Mouse (Mus musculus): ENCODE data around the gene Gm3453.
"Not testable (repeated sequence)": the region's sequence is repeated elsewhere in the genome, so short reads cannot be mapped to it uniquely, and the experiment has no call there.

Gm3453 gene

GRCm38 (mm10) chr14:5979037-5979436, at the start of gene Gm3453:
Gene Gm3453, minus strand, starts transcription at chr14:5979137.
- not testable (repeated sequence) for DNase-seq

DNA sequence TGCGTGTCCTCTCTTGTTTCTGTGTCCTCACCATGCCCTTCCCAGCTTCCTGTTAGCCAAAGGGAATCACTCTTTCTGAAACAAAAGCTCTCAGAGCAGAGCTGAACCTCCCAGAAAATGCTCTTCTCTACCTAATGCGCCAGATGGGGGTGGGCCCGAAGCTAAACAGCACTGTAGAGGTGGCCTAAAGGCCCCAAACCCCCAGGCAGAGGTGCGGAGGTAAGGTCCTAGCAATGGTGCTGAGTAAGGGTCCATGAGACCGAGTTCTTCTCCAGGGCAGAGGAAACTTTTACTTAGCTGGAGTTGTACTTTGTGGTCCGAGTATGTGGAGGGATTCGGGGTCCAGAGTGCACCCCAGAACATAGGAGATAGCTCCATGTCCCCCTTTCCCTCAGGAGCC, 8.2 kb upstream of the Gm3453 start:
- not testable (repeated sequence) for DNase-seq

DNA sequence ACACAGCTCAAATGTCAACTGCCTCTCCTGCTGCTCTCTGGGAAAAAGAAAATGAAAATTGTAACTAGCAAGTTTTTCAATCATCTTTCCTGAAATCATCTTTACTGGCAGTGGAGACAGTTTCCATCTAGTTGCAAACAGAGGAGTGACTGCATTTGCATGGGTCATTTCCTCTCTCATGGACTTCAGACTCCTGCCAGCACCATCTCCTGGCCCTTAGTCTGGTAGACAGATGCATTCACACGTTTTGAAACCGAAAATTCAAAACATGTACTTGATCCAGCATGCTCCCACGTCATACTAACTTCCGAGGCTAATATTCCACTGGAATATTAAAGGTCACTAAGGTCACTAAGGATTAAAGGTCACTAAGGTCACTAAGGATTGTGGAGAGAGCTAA, 16.5 kb downstream of the Gm3453 start:
- not testable (repeated sequence) for DNase-seq

GRCm38 (mm10) chr14:5961635-5962034, 17.3 kb downstream of the Gm3453 start, which contains the start of gene Gm3248:
Gene Gm3248, minus strand, starts transcription at chr14:5961745.
- DNase-seq = peak; percentile 6

DNA sequence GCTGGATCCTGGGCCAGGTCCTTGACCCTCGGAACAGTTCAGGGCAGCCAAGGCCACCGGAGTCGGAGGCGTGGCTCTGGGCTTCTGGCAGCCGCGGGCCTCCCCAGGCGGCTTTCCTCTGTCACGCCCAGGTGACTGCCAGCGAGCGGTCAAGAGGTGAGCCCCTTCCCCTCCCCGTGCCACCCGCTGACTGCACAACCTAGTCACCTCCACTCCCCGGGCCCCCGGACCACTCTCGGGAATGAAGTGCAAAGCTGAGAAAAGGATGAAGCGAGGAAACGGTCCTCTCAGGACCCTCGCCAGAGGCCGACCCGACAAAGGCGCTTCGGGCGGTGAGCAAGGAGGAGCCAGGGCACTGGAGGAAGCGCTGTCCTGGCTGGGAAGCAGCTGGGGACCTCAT, 17.8 kb downstream of the Gm3453 start:
- peak; percentile 2 for DNase-seq

- not testable (repeated sequence) for DNase-seq
Measured at GRCm38 (mm10) chr14:5960479-5960878, 18.5 kb downstream of the Gm3453 start.

- not testable (repeated sequence) for DNase-seq
Measured at GRCm38 (mm10) chr14:5923276-5923675, 55.7 kb downstream of the Gm3453 start.

Data from lung, postnatal 14 days (tissue).